Mouse (Mus musculus): ENCODE measurements around the gene Plpp7. TPM values are rescaled to one million over a fixed set of nuclear protein-coding genes. Genes with fewer than 3 reads are reported as not detected.

Gene Plpp7
- total and polyA plus RNA-seq, 3 experiments, result 7.3 to 15.1 TPM; not detected in 1

- Histone ChIP-seq H3K27ac (ENCODE audit: control insufficient read depth, low read depth, low read length) (peak overlapping the region; percentile 90), H3K36me3 (ENCODE audit: control insufficient read depth in 1 of 2, insufficient read depth in 2 of 2, low read length in 2 of 2) (peaks cover 0 to 13% of the 10 kb centered on the region in 2 experiments; a peak in 2 of 4 replicates), H3K4me3 (ENCODE audit: control insufficient read depth in 1 of 2, insufficient read depth in 1 of 2, low read depth in 2 of 2, low read length in 2 of 2) (peak overlapping the region; percentile 82 to 84), H3K4me1 (ENCODE audit: control insufficient read depth in 1 of 2, insufficient read depth in 2 of 2, low read length in 2 of 2) (peaks cover 7 to 11% of the 10 kb centered on the region in 2 experiments), H3K9me3 (replicated peaks; ENCODE audit: insufficient read depth, low read length) (no peaks in the 10 kb centered on the region), H3K9ac (ENCODE audit: control insufficient read depth, low read depth, low read length, poor library complexity, severe bottlenecking) (peak overlapping the region; percentile 89), H3K27me3 (ENCODE audit: control insufficient read depth in 1 of 2, insufficient read depth in 2 of 2, low read length in 2 of 2) (no peaks in the 10 kb centered on the region), H3K79me2 (ENCODE audit: control insufficient read depth, insufficient read depth, low read length, poor library complexity) (peaks cover 1% of the 10 kb centered on the region; the same call in 1 of the 2 replicates)
- DNase-seq (ENCODE audit: low read depth, low spot score), result peak; percentile 99
- peak; percentile 91 to 95 for TF ChIP-seq POLR2A (IDR thresholded peaks at IDR 0.05; ENCODE audit: control insufficient read depth in 1 of 2, insufficient read depth in 1 of 2, low read depth in 1 of 2, low read length in 2 of 2, poor library complexity in 1 of 2)
- peak; percentile 98 for TF ChIP-seq MAZ (IDR thresholded peaks at IDR 0.05; ENCODE audit: low read depth, low read length)
- TF ChIP-seq HCFC1 (IDR thresholded peaks at IDR 0.05; ENCODE audit: low read depth, low read length), result peak; percentile 94
- TF ChIP-seq SMC3 (IDR thresholded peaks at IDR 0.05; ENCODE audit: low read depth, low read length), result no peak
- TF ChIP-seq SIN3A (IDR thresholded peaks at IDR 0.05; ENCODE audit: low read length), result peak; percentile 97
- TF ChIP-seq GABPA (IDR thresholded peaks at IDR 0.05; ENCODE audit: low read depth, low read length), result peak; percentile 49; the same call in 1 of the 2 replicates
- TF ChIP-seq MXI1 (IDR thresholded peaks at IDR 0.05; ENCODE audit: low read depth, low read length), result peak; percentile 87
- TF ChIP-seq CHD2 (IDR thresholded peaks at IDR 0.05; ENCODE audit: low read length), result peak; percentile 91
- peak; percentile 62 for TF ChIP-seq TCF12 (IDR thresholded peaks at IDR 0.05; ENCODE audit: low read depth, low read length)
- peak; percentile 80 for TF ChIP-seq KAT2A (conservative IDR thresholded peaks at IDR 0.05; ENCODE audit: low read depth, low read length)
- TF ChIP-seq CHD1 (IDR thresholded peaks at IDR 0.05; ENCODE audit: low read depth, low read length), result no peak
- peak; percentile 89; the same call in 1 of the 2 replicates for TF ChIP-seq ZMIZ1 (IDR thresholded peaks at IDR 0.05; ENCODE audit: low read depth, low read length)
- TF ChIP-seq ETS1 (IDR thresholded peaks at IDR 0.05; ENCODE audit: low read depth, low read length), result 0 out of 2 replicates have a peak, but pooled peaks have one; percentile 41
- no peak for TF ChIP-seq TAL1 (IDR thresholded peaks at IDR 0.05; ENCODE audit: low read length)
- no peak for TF ChIP-seq USF1 (IDR thresholded peaks at IDR 0.05; ENCODE audit: low read depth, low read length)
- TF ChIP-seq RAD21 (IDR thresholded peaks at IDR 0.05; ENCODE audit: low read depth, low read length), result no peak
- peak; percentile 84 for TF ChIP-seq NRF1 (IDR thresholded peaks at IDR 0.05; ENCODE audit: insufficient read depth, low read depth, low read length, poor library complexity, severe bottlenecking)
- TF ChIP-seq MYC (IDR thresholded peaks at IDR 0.05; ENCODE audit: low read depth, low read length), result peak; percentile 67; the same call in 1 of the 2 replicates
- TF ChIP-seq NELFE (IDR thresholded peaks at IDR 0.05; ENCODE audit: low read depth, low read length), result peak; percentile 92
- peak; percentile 76 for TF ChIP-seq TBP (IDR thresholded peaks at IDR 0.05; ENCODE audit: low read depth, low read length)
- TF ChIP-seq ELF1 (IDR thresholded peaks at IDR 0.05; ENCODE audit: low read depth, low read length), result peak; percentile 75
- TF ChIP-seq POLR2AphosphoS2 (IDR thresholded peaks at IDR 0.05; ENCODE audit: low read length), result peak; percentile 90
- 0 out of 2 replicates have a peak, but pooled peaks have one; percentile 23 for TF ChIP-seq JUND (IDR thresholded peaks at IDR 0.05; ENCODE audit: low read depth, low read length)
- TF ChIP-seq GATA1 (IDR thresholded peaks at IDR 0.05; ENCODE audit: low read depth, low read length), result peak; percentile 28; the same call in 1 of the 2 replicates
- TF ChIP-seq MEF2A (IDR thresholded peaks at IDR 0.05; ENCODE audit: extremely low read depth, insufficient replicate concordance, low read depth, low read length, poor library complexity, severe bottlenecking), result no peak
- TF ChIP-seq ZNF384 (IDR thresholded peaks at IDR 0.05; ENCODE audit: low read depth, low read length), result peak; percentile 98
Measured at GRCm38 (mm10) chr2:32137667-32138266, 42.4 kb downstream of the Plpp7 start.

Data from MEL (cell line).